Mouse (Mus musculus) liver, embryonic 15.5 days (tissue): ENCODE data around the gene Fars2. TPM values are rescaled to one million over a fixed set of nuclear protein-coding genes. Genes with fewer than 3 reads are reported as not detected.
"Not testable (repeated sequence)": the region's sequence is repeated elsewhere in the genome, so short reads cannot be mapped to it uniquely, and the experiment has no call there.

ENCODE experiments used
- ATAC-seq: fragments of 200-750 bp; cut with Nextera tagmentation; 2 replicates; pipeline ENCODE4 v1.8.0; 2017; ENCODE audit warnings: moderate number of reproducible peaks, mild to moderate bottlenecking, moderate library complexity; ENCODE audit not compliant: insufficient read depth
- H3K27ac ChIP-seq: fragments of 300-500 bp; sonication (generic); replicated peaks from 2 replicates; pipeline ENCODE4 v1.5.1; 2015; ENCODE audit warnings: mild to moderate bottlenecking, inconsistent platforms
- H3K27me3 ChIP-seq: fragments of 300-500 bp; sonication (generic); 2 replicates; pipeline ENCODE4 v1.6.1; 2015; ENCODE audit warnings: mild to moderate bottlenecking, inconsistent platforms
- H3K36me3 ChIP-seq: fragments of 300-500 bp; sonication (generic); replicated peaks from 2 replicates; pipeline ENCODE4 v1.6.1; 2015; ENCODE audit warnings: moderate library complexity, mild to moderate bottlenecking, inconsistent platforms
- H3K4me1 ChIP-seq: fragments of 300-500 bp; sonication (generic); replicated peaks from 2 replicates; pipeline ENCODE4 v1.6.1; 2015; ENCODE audit warnings: inconsistent platforms
- H3K4me2 ChIP-seq: fragments of 300-500 bp; sonication (generic); 2 replicates; pipeline ENCODE4 v1.6.1; 2015; ENCODE audit warnings: moderate library complexity, mild to moderate bottlenecking, inconsistent platforms
- H3K4me3 ChIP-seq: fragments of 300-500 bp; sonication (generic); replicated peaks from 2 replicates; pipeline ENCODE4 v1.5.1; 2015; ENCODE audit warnings: mild to moderate bottlenecking, inconsistent platforms
- H3K9ac ChIP-seq: fragments of 300-500 bp; sonication (generic); 2 replicates; pipeline ENCODE4 v1.6.1; 2015; ENCODE audit warnings: moderate library complexity, mild to moderate bottlenecking, inconsistent platforms
- H3K9me3 ChIP-seq: fragments of 300-500 bp; sonication (generic); replicated peaks from 2 replicates; pipeline ENCODE4 v1.6.1; 2016; ENCODE audit warnings: inconsistent platforms
- WGBS: fragments of 180-500 bp; shearing (Covaris S2); methylation state at CpG from one replicate; pipeline ENCODE4 v1.1.7; 2015; ENCODE audit warnings: mixed read lengths; ENCODE audit not compliant: insufficient replicate concordance; 5-methylcytosine and 5-hydroxymethylcytosine counted together
- polyA plus RNA-seq: library from polyadenylated mRNA; unstranded; fragments of >200 nt; fragmentation: Nextera tagmentation; extraction: Ambion mirVana; gene quantifications from 2 replicates; pipeline ENCODE4 v1.2.1, GENCODE M21; 2015

The Fars2 gene
- polyA plus RNA-seq, 1 experiment from 2014 or later = 26.7 TPM

- Histone ChIP-seq H3K27ac (no peak overlapping the region), H3K4me1 (no peaks in the 10 kb centered on the region), H3K27me3 (no peaks in the 10 kb centered on the region), H3K9ac (no peak overlapping the region), H3K4me2 (no peak overlapping the region), H3K9me3 (no peaks in the 10 kb centered on the region), H3K36me3 (no peaks in the 10 kb centered on the region), H3K4me3 (no peak overlapping the region)
- 75% methylated on average over 5 of the region's 5 CpGs for WGBS
- ATAC-seq = no peak
Observed at GRCm38 (mm10) chr13:36386074-36386473, 268.9 kb downstream of the Fars2 start.

- H3K27ac ChIP-seq = no peak overlapping the region
- H3K9me3 ChIP-seq = no peaks in the 10 kb centered on the region
- H3K4me2 ChIP-seq = no peak overlapping the region
- H3K4me1 ChIP-seq = no peaks in the 10 kb centered on the region
- no peak for ATAC-seq
- 80% methylated on average over 7 of the region's 7 CpGs for WGBS
- H3K36me3 ChIP-seq = no peaks in the 10 kb centered on the region
- no peak overlapping the region for H3K9ac ChIP-seq
- H3K4me3 ChIP-seq = no peak overlapping the region
- H3K27me3 ChIP-seq = no peaks in the 10 kb centered on the region
Observed at GRCm38 (mm10) chr13:36391936-36392335, 274.7 kb downstream of the Fars2 start.

GRCm38 (mm10) chr13:36392666-36393065, 275.5 kb downstream of the Fars2 start:
- Histone ChIP-seq H3K36me3 (no peaks in the 10 kb centered on the region), H3K4me3 (no peak overlapping the region), H3K9ac (no peak overlapping the region), H3K27me3 (no peaks in the 10 kb centered on the region), H3K4me1 (no peaks in the 10 kb centered on the region), H3K27ac (no peak overlapping the region), H3K4me2 (no peak overlapping the region), H3K9me3 (no peaks in the 10 kb centered on the region)
- whole genome bisulfite sequencing = 72% methylated on average over 4 of the region's 4 CpGs
- no peak for ATAC-seq

GRCm38 (mm10) chr13:36401011-36401410, 283.8 kb downstream of the Fars2 start:
- no peak overlapping the region for H3K9ac ChIP-seq
- H3K4me3 ChIP-seq = no peak overlapping the region
- no peaks in the 10 kb centered on the region for H3K4me1 ChIP-seq
- no peak overlapping the region for H3K4me2 ChIP-seq
- H3K27ac ChIP-seq = no peak overlapping the region
- no peaks in the 10 kb centered on the region for H3K9me3 ChIP-seq
- no peaks in the 10 kb centered on the region for H3K27me3 ChIP-seq
- no peak for ATAC-seq
- WGBS = 71% methylated on average over 2 of the region's 2 CpGs
- no peaks in the 10 kb centered on the region for H3K36me3 ChIP-seq

- Histone ChIP-seq H3K9me3 (no peaks in the 10 kb centered on the region), H3K27me3 (no peaks in the 10 kb centered on the region), H3K4me1 (no peaks in the 10 kb centered on the region), H3K4me3 (no peak overlapping the region), H3K36me3 (no peaks in the 10 kb centered on the region), H3K27ac (no peak overlapping the region), H3K4me2 (no peak overlapping the region), H3K9ac (no peak overlapping the region)
- WGBS = 41% methylated on average over 1 of the region's 1 CpGs
- no peak for ATAC-seq
Observed at GRCm38 (mm10) chr13:36413276-36413675, 296.1 kb downstream of the Fars2 start.

- no peak for ATAC-seq
- WGBS = 67% methylated on average over 1 of the region's 1 CpGs
Observed at GRCm38 (mm10) chr13:36415176-36415575, 298.0 kb downstream of the Fars2 start.

GRCm38 (mm10) chr13:36416546-36416945, 299.3 kb downstream of the Fars2 start:
- ATAC-seq = no peak

More at GRCm38 (mm10) chr13:36415176-36415575, 298.0 kb downstream of the Fars2 start:
- no peaks in the 10 kb centered on the region for H3K36me3 ChIP-seq
- no peaks in the 10 kb centered on the region for H3K4me1 ChIP-seq
- no peak overlapping the region for H3K4me3 ChIP-seq
- no peak overlapping the region for H3K27ac ChIP-seq
- no peaks in the 10 kb centered on the region for H3K27me3 ChIP-seq
- no peaks in the 10 kb centered on the region for H3K9me3 ChIP-seq
- H3K9ac ChIP-seq = no peak overlapping the region
- H3K4me2 ChIP-seq = no peak overlapping the region

GRCm38 (mm10) chr13:36419357-36419756, 302.1 kb downstream of the Fars2 start:
- Histone ChIP-seq H3K4me2 (no peak overlapping the region), H3K9ac (no peak overlapping the region), H3K27me3 (no peaks in the 10 kb centered on the region), H3K36me3 (no peaks in the 10 kb centered on the region), H3K4me3 (no peak overlapping the region), H3K4me1 (no peaks in the 10 kb centered on the region), H3K9me3 (no peaks in the 10 kb centered on the region), H3K27ac (no peak overlapping the region)
- ATAC-seq = no peak

More at GRCm38 (mm10) chr13:36416546-36416945, 299.3 kb downstream of the Fars2 start:
- no peaks in the 10 kb centered on the region for H3K9me3 ChIP-seq
- H3K9ac ChIP-seq = no peak overlapping the region
- H3K4me2 ChIP-seq = no peak overlapping the region
- no peaks in the 10 kb centered on the region for H3K27me3 ChIP-seq
- H3K4me1 ChIP-seq = no peaks in the 10 kb centered on the region
- H3K36me3 ChIP-seq = no peaks in the 10 kb centered on the region
- H3K4me3 ChIP-seq = no peak overlapping the region
- WGBS = 39% methylated on average over 4 of the region's 4 CpGs
- no peak overlapping the region for H3K27ac ChIP-seq

GRCm38 (mm10) chr13:36422446-36422845, 305.2 kb downstream of the Fars2 start:
- Histone ChIP-seq H3K27ac (no peak overlapping the region), H3K4me2 (no peak overlapping the region), H3K9me3 (no peaks in the 10 kb centered on the region), H3K27me3 (no peaks in the 10 kb centered on the region), H3K36me3 (no peaks in the 10 kb centered on the region), H3K4me1 (no peaks in the 10 kb centered on the region), H3K4me3 (no peak overlapping the region), H3K9ac (no peak overlapping the region)
- ATAC-seq = no peak
- WGBS = 39% methylated on average over 3 of the region's 3 CpGs

- H3K9ac ChIP-seq, H3K36me3 ChIP-seq, H3K9me3 ChIP-seq, ATAC-seq, H3K4me3 ChIP-seq, H3K27ac ChIP-seq, H3K27me3 ChIP-seq, H3K4me2 ChIP-seq, H3K4me1 ChIP-seq: not testable (repeated sequence)
- 71% methylated on average over 17 of the region's 17 CpGs for WGBS
Observed at GRCm38 (mm10) chr13:36425824-36426705, 308.9 kb downstream of the Fars2 start.

- Histone ChIP-seq H3K27me3 (no peaks in the 10 kb centered on the region), H3K9me3 (no peaks in the 10 kb centered on the region), H3K9ac (no peak overlapping the region), H3K4me1 (no peaks in the 10 kb centered on the region), H3K27ac (no peak overlapping the region), H3K4me3 (no peak overlapping the region), H3K36me3 (no peaks in the 10 kb centered on the region), H3K4me2 (no peak overlapping the region)
- ATAC-seq = no peak
- WGBS = 60% methylated on average over 7 of the region's 7 CpGs
Observed at GRCm38 (mm10) chr13:36429500-36430189, 312.4 kb downstream of the Fars2 start.
